Mouse (Mus musculus) urinary bladder, postnatal 10 days (tissue): Measurements from ENCODE around the gene Appbp2.
A peak's percentile ranks its signal among the peaks of the same experiment; 100 is the strongest.
"Not testable (repeated sequence)": the region's sequence is repeated elsewhere in the genome, so short reads cannot be mapped to it uniquely, and the experiment has no call there.

Experiments
- DNase-seq: peaks from one replicate; pipeline ENCODE4 v3.0.0; 2022; ENCODE audit warnings: low spot score

Gene Appbp2

DNA sequence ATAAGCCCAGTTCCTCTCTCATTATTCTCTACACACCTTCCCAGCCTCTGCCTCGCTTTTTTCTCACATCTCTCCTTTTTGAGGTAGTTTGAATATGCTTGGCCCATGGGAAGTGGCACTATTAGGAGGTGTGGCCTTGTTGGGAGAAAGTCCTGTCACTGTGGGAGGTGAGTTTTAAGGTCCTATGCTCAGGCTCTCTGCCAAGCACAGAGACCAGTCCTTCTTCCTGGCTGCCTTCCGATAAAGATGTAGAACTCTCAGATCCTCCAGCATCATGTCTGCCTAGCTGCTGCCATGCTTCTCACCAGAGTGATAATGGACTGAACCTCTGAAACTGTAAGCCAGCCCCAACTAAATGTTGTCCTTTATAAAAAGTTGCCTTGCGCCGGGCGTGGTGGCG lies 12.4 kb downstream of the Appbp2 start:
- no peak for DNase-seq

DNA sequence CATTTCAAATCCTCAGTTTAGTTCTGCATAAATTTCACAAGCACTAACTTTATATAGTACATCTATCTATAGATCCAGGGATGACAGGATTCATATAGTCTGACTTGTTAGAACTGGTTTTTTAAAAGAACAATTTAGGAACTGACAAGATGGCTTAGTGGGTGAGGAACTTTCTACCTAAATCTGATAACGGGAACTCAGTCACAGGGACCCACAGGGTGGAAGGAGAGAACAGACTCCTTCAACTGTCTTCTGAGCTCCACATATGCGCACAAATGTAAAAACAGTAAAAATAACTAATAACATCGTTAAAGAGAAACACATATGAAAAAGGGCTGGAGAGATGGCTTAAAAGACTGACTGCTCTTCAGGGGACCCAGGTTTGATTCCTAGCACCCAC lies 15.9 kb downstream of the Appbp2 start:
- DNase-seq: no peak

DNA sequence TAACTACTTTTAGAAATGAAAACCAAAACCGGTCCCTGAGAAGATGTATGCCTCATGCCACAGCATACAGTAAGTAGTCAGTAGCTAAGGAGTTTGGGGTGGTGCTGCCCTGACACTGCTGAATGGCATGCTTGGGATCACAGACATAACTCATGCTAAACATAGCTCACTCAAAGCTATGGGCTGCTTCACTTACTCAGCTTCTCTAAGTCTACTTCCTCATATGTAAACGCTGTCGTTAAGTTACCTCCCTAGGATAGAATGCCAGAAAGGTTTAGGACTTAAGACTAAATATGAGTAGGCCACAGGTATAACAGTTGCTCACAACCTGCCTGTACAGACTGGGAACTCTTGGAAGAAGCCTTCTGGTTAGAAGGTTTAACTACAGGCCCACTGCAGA lies 20.3 kb downstream of the Appbp2 start:
- no peak for DNase-seq

DNA sequence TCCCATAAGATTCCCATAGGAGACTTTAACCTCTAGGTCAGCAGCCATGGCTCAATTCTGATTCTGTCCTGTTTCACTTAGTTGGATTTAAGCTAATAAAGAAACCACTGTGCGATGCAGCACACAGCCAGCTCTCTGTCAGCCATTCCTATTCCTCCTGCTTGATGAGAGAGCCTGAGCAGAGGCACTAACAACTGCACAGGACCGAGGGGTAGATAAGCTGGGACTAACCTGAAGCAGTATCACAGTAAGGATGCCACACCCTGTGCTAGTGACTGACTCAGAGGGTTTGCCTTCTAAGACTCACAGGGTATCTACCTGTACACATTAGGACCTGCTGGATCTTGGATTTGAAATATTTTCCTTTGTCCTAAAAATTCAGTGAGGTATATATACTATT lies 21.7 kb downstream of the Appbp2 start:
- DNase-seq: no peak

DNA sequence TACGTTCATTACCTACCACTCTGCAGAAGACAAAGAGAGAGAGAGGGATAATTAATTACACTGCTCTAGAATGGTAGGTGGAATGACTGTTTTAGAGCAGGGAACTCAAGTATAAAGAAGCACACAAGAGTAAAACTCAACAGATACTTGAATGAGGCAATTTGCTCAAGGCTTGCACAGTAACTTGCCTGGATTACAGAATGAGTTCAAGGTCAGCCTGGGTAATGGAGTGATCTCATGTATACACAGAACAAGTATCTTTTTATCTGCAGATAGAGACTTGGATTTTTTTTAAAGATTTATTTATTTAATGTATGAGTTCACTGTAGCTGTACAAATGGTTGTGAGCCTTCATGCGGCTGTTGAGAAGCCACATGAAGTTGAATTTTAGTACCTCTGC lies 23.8 kb downstream of the Appbp2 start:
- DNase-seq: no peak

DNA sequence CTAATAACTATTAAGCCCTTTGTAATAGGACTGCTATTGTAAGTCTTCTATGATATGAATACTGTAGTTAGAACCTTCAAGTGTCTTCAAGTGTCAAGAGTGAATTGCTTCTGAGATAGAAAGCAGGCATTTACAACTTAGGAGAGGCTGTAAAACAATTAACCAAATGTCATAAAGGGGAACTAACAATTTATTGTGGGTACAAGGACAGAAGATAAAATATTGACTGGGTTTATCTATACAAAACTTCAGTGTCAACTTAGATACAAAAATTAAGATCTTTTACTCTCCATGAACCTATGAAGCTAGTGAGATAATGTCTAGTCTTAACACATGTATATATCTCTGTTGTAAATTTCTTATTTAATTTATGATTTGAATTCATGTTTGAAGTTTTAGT lies 28.7 kb downstream of the Appbp2 start:
- no peak for DNase-seq

DNA sequence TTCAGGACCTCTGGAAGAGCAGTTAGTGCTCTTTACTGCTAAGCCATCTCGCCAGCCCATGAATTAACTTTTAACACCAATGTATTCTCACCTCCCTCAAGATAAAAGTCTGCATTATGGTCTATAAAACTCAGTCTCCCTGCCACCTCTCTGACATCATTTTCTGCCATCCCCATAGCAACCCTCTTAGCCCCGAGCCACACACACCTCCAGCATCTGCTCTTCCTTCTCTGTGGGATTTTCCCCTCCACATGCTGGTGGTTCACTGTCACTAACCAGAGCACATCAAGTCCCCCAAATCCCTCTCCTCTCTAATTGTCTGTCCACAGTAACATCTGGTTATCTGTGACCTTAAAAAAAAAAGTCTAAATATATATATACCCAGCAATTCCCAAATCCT lies 36.0 kb downstream of the Appbp2 start:
- no peak for DNase-seq

DNA sequence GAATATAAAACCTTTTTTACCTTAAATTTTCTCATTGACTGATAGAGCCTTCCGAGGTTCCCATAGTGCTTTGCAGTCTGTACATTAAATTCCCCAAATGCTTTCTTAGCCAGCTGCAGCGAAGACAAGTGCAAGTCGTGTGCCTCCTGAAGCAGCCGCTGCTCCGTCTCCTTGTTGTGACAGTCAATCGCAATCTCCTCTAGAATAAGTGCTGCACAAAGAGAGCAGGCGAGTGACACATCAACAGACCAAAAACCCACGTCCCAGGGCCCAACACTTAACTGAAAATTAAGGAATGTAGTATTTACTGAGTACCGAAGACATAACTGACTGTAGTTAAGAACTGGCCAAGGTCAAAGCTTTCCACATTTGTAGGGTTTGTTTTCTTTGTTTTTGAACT lies 38.9 kb downstream of the Appbp2 start:
- DNase-seq: no peak

DNA sequence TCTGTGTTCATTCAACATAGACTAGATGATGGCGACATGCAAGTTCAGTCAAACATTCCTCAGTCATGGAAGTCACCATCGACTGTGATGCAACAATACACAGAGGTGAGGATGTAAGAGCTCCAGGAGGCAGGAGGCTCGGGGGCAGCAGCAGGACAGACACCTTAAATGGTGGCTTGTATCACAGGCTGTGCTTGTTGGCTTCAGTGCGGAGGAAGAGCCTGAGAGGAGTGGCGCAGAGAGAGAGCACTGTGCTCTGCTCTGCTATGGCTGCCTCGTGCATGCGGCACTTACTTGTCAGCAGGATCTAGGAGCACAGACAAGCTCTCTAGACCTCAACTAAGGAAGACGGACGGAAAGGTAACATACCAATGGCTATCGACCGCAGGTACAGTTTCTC lies 40.7 kb downstream of the Appbp2 start:
- no peak for DNase-seq

DNA sequence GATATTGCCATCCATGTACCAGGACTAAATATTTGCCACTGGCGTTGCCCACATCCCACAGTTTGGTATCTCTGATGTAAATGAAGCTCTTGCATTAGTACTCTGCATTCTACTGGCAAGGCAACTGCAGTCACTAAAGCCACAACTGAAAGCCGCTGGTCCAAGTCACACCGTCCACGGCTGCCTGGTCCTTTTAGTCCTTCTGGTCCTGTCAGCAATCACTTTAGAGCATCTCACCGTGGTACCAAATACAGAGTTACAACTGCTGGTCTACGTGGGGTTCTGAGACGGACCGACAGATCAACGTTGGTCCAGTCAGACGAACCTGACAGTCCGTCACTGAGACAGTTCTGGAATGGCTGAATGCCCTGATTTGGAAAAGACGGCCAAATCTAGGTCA lies 44.2 kb downstream of the Appbp2 start:
- DNase-seq: no peak

DNA sequence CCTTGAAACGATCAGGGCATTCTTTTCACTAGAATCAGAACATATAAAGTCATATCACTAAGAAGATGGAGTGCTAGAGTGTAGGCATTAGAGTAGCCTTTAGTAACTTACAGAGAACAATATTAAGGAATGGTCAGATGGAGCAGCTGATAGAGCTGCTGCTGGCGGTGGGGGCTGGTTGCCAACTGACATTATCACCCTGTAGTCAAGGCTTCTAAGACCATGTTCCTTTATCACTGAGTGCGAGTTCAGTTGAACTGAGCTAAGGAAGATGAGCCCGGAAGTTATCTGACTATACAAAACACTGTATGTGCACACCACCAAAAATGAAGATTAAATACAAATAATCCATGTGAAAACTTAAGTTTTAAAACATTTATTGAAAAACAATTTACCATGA lies 45.8 kb downstream of the Appbp2 start:
- DNase-seq: no peak

DNA sequence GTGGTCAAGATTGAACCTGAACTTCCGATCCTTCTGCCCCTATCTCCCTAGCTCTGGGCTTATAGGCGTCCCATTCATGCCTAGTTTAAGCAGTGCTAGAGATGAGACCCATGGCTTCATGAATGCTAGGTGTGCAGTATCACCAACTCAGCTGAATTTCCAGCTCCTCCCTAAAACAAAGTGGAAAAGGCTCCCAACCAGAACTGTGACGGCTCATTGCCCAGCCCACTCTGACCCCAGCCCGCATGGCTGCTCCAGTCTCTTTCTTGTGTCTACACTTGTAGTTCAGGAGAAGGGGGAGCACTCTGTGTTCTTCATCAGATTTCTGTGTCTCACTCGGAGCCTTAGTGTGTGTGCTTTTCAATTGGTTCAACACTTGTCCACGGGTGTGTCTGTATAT lies 50.1 kb downstream of the Appbp2 start:
- no peak for DNase-seq

DNA sequence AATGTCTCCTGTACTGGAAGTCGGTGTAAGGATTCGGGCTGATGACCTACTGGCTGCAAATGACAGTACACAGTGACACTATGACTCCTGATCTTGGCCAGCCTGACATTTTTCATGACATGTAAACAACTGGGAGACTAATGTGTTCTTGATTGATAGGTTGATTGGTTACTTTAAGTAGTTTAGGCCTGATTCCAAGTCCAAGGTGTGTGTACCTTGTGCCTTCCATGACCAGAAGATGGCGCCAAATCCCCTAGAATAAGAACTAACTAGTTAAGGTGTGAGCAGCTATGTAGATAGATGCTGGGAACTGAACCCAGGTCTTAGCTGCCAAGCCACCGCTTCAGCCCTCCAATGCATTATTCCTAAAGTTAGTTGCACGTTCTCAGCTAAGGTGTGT lies 50.8 kb downstream of the Appbp2 start:
- no peak for DNase-seq

DNA sequence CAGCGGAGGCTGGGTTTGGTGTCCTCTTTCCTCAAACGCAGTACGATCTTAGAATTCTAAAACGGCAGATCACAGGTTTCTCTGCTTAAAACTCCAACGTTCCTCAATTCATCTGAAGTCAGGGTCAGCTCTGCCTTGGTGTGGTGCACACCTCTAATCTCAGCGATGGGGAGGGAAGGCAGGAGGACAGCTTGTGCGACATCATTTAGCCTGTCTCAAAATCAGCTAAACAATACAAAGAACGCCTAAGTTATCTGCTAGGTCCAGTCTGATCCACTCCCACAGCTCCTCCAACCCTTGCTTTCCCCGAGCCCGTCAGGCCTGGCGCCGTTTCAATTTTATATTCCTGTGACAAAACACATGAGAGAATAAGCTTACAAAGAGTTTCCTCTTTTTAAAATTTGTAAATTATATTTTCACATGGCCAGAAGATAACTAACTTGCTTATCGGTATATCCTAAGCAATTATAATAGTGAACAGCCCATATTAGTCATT lies 51.6 kb downstream of the Appbp2 start:
- no peak for DNase-seq

DNA sequence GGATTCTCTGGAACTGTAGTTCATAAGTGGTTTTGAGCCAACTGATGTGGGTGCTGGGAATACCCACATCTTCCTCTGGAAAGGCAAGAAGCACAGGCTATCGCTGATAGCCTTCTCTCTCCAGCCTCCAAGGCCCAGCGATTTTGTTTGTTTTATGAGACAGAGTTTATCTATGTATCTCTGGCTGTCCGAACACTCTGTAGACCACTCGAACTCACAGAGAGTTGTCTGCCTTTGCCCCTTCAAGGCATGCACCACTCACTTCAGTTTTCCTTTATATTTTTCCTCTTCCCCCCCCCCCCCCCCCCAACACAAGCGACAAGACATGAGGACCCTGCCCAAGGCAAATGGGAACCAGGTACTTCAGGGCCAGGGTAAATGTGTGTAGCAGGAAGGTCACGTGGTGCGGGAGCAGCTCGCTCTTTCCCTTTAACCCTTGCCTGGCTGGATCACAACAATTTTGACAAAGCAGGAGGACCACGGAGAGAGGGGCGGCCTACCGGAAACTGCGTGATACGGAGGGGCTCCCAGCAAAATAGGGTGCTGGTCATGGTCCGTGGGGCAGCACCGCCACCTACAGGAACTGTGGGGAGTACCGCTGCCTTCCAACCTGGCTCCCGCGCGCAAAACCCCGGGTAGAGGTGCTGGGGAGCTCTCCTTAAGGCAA lies 52.2 kb downstream of the Appbp2 start:
- no peak for DNase-seq

DNA sequence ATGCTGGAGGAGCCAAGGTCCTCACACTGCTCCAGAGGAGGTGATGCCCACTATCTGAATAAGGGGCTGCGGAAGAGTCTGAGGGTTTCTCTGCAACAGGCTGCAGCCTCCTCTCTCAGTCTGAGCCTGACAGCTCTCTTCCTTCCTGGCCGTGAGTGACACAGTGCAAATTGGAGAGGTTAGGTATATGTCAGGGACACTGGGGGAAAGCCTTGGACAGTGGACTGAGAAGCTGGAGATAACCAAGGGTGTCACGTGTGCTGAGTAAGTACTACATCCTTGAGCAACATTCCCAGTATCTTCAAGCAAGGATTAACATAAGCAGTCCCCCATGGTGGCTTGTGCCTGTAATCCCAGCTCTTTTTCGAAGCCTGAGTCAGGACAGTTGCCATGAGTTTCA lies 56.5 kb downstream of the Appbp2 start:
- DNase-seq: no peak

DNA sequence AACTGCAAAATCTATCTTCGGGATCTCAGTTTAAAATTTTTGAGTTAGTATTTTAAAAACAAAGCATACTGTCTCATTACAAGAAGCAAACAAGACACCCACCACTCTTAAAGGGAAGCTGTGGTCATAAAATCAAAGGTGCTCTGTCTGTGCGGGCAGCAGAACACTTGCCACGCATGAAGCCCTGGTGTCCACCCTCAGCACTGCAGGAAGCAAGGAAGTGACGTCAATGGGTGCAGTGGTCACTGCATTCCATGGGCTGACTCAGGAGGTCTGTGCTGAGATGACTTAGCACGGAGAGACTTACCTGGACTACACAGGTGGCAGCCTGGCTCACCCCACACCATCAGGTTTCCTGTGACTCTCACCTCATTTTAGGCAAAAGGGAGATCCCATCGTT lies 57.2 kb downstream of the Appbp2 start:
- DNase-seq: no peak

DNA sequence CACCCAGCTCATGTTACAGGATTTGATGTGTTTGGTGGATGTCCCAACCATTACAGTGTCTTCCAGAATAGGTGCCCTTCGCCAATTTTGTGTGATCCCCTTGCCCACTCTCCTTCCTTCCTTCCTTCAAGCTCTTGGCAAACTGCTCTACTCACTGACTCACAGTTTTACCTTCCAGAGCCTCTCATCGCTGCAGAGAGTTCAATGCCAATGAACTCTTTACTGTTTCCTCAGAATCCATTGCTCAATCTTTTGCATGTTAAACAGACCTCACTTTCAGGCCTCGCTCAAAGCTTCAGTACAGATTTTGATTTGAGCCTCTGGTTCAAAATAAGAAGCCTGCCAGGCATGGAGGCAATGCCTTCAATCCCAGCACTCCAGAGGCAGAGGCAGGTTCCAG lies 59.0 kb downstream of the Appbp2 start:
- no peak for DNase-seq

DNA sequence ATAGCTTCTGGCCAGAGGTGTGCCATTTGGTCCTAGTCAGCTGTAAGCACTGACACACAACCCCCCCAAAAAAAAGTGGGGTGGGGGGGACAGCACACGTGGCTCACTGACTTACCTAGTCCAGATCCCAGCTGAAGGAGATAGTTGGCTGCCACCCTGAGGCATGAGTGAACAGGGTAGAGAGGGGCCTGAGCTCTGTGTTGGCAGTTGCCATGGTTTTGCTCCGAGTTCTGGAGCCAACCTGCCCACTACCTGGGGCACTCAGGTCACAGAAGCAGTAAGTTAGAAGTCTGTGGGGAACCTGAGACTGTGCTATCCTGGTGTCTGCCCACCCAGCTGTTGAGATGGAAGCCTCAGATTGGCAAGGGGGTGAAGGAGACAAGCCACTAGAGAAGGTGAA lies 64.1 kb downstream of the Appbp2 start:
- DNase-seq: no peak

DNA sequence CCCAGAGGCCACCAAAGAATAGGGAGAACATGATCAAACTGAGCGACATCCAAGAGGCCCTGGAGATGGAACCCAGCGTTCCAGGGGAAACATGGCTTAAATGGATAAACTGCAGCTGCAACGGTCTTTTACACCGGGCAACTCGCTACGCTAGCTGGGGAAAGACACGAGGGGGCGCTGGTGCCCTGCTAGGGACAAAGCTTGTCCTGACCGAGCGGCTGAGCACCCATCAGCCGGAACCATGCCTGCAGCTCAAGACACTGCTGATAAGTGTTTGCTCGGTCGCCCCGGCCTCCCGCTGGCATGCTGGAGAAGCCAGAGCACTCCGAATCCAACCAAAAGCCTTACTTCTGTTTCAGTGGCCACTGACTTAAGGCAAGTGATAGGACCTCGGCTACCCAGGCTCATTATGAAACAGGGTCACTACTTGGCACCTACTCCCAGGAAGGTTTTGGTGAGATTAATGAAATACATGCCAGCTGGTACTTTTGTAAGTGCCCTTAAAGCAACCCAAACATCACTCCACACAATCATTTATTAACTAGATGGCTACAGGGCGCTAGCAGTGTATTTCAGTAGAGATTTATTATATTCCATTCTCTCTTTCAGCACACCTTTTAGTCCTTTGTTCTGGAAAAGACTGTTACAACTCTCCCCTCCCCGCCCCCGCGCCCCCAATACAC lies 64.7 kb downstream of the Appbp2 start, which contains the start of gene 1700125H20Rik:
Gene 1700125H20Rik (plus strand): TSS at position 347 of the 683 bp plus-strand sequence.
- DNase-seq: peak; percentile 58

DNA sequence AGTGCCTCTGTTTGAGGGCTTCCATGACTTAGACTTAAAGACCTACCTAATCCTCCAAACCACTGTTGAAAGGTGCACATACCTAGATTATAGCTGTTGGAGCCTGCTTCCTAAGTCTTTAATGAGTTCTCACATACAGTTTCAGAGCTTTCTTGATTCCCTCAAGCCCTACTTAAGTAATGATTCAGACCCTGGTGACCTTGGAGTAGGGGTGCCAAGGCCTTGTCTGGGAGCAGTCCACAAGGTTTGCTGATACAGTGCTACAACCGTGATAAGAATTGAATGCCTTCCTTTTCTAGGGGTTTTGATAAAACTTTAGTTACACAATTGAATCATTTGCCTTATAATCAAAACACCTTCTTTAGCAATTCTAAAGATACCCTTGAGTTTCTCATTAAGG lies 67.4 kb downstream of the Appbp2 start:
- DNase-seq: no peak

DNA sequence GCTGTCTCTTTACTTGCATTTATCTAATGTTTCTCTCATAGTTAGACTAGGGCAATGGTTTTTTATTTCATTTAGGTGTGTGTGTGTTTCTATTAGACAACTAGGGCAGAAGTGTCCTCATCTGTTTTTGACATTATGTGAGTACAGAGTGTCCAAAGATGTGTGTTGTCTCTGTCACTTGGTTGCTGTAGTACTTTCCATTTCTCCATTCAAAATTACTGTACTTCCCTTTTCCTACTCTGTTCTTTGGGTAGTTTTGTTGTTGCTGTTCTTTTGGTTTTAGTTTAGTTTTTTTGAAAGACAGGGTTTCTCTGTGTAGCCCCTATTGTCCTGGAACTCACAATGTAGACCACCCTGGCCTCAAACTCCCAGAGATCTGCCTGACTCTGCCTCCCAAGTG lies 70.6 kb downstream of the Appbp2 start:
- no peak for DNase-seq

DNA sequence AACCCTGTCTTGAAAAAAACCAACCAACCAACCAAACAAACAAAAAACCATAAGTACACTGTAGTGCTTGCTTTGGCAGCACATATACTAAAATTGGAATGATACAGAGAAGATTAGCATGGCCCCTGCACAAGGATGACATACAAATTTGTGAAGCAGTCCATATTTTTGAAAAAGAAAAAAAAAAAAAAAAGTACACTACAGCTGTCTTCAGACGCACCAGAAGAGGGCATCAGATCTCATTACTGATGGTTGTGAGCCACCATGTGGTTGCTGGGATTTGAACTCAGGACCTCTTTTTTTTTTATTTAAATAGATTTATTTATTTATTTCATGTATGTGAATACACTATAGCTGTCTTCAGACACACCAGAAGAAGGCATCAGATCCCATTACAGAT lies 71.9 kb downstream of the Appbp2 start:
- DNase-seq: not testable (repeated sequence)

DNA sequence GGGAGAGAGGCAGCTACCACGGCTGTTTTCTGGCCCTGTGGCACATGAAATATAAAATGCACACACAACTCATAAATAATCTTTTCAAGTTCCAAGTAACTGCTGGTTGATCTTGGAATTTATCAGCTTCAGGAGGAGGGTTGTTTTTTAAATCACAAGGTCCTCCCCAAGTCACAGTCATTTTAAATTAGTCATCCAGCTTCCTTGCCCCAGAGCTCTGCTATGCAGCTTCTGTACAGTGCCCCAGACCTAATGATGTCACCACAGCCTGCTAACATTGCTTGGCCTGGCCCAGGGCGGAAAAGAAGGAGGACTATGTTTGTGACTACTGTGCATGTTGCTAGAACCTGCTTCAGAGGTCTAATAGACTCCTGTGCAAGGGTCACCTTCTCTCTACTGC lies 77.6 kb downstream of the Appbp2 start:
- no peak for DNase-seq
